Mouse (Mus musculus): ENCODE data around the gene Ankrd53. TPM values are rescaled to one million over a fixed set of nuclear protein-coding genes. Genes with fewer than 3 reads are reported as not detected.
A peak's percentile ranks its signal among the peaks of the same experiment; 100 is the strongest.

Gene Ankrd53
- total and polyA plus RNA-seq, 2 experiments from 2014 or later, result 0.12 TPM; not detected in 1

DNA sequence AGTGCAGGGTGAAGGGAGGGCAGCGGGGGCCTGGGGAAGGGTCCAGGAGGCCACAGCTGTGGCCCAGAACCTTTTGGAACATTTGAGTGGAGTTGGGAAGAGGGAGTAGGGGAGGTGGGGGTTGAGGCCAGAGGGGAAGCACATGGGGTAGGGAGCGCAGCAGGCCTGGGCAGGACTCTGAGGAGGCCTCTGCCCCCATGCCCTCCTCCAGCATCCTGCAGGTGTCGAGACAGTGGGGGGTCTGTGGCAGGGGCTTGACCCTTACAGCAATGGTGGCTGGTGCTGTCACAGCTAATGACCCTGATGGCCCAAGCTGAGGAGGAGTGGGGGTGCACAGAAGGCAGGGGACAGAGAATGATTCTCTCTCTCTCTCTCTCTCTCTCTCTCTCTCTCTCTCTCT is 13.2 kb upstream of the Ankrd53 start:
- H3K36me3 ChIP-seq (ENCODE audit: insufficient read depth, low read length), result no peaks in the 10 kb centered on the region
- peaks cover 10% of the 10 kb centered on the region for H3K27me3 ChIP-seq (ENCODE audit: insufficient read depth, low read length)
- no peaks in the 10 kb centered on the region for H3K9me3 ChIP-seq (ENCODE audit: low read length)
- WGBS, result 77% methylated on average over 2 of the region's 3 CpGs
- no peak for TF ChIP-seq CTCF (IDR thresholded peaks at IDR 0.05)
- H3K4me3 ChIP-seq (ENCODE audit: low read depth, low read length), result no peak overlapping the region
- no peaks in the 10 kb centered on the region for H3K4me1 ChIP-seq (ENCODE audit: insufficient read depth, low read length)
- no peak overlapping the region for H3K9ac ChIP-seq (replicated peaks; ENCODE audit: low read length, poor library complexity, severe bottlenecking)
- no peak for ATAC-seq (ENCODE audit: low FRiP score)
- no peak for DNase-seq (ENCODE audit: low spot score)
- H3K4me2 ChIP-seq (ENCODE audit: low read depth, low read length, poor library complexity, severe bottlenecking), result no peak overlapping the region
- H3K27ac ChIP-seq (ENCODE audit: low read depth, low read length), result no peak overlapping the region

DNA sequence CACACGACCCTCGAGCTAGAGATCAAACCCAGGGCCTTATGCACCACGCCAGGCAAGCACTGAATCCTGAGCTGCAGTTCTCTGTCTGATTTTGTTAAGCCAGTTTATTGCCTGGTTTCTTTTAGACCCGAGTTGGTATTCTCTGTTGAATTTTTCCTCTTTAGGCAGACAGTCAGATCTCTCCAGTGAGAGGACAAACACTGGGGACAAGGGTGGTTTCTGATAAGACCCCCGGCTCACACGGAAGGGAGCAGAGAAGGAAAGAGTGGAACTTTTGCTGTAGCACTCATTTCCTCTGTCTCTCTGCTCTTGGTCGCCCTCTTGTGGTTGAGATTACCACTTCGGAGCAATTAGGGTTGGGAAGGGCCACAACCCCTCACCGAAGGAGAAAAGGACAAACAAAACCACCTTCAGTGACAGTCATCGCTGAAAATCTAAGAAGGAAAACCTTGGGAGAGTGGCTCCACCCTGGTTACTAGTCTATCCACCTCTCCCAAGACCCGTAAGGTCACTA is 12.2 kb upstream of the Ankrd53 start:
- Histone ChIP-seq H3K9ac (replicated peaks; ENCODE audit: low read length, poor library complexity, severe bottlenecking) (no peak overlapping the region), H3K4me3 (ENCODE audit: low read depth, low read length) (no peak overlapping the region), H3K4me1 (ENCODE audit: insufficient read depth, low read length) (no peaks in the 10 kb centered on the region), H3K9me3 (ENCODE audit: low read length) (no peaks in the 10 kb centered on the region), H3K36me3 (ENCODE audit: insufficient read depth, low read length) (no peaks in the 10 kb centered on the region), H3K27ac (ENCODE audit: low read depth, low read length) (no peak overlapping the region), H3K4me2 (ENCODE audit: low read depth, low read length, poor library complexity, severe bottlenecking) (no peak overlapping the region), H3K27me3 (ENCODE audit: insufficient read depth, low read length) (peaks cover 10% of the 10 kb centered on the region)
- ATAC-seq (ENCODE audit: low FRiP score) (no peak), DNase-seq (ENCODE audit: low spot score) (peak; percentile 35)
- 9% methylated on average over 11 of the region's 11 CpGs for WGBS
- TF ChIP-seq CTCF (IDR thresholded peaks at IDR 0.05), result peak; percentile 86

DNA sequence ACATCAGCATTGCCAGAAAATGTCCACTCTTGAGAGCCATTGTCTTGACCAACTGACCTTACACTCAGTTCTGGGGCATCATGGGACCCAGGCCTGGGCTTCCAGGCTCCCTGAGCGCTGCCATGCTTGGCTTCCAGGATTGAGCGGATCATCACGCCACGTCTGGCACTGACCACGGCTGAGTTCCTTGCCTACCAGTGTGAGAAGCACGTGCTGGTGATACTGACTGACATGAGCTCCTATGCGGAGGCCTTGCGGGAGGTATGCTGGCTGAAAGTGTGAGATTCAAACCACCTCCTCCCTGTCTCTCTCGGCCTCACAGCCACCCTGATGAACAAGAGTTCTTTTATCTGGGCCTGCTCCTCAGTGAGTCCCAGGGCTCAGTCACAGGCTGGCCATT is 6.4 kb upstream of the Ankrd53 start:
- WGBS, result 78% methylated on average over 9 of the region's 9 CpGs
- Histone ChIP-seq H3K4me3 (ENCODE audit: low read depth, low read length) (no peak overlapping the region), H3K4me2 (ENCODE audit: low read depth, low read length, poor library complexity, severe bottlenecking) (no peak overlapping the region), H3K27ac (ENCODE audit: low read depth, low read length) (no peak overlapping the region), H3K9me3 (ENCODE audit: low read length) (no peaks in the 10 kb centered on the region), H3K4me1 (ENCODE audit: insufficient read depth, low read length) (no peaks in the 10 kb centered on the region; the same call in 1 of the 2 replicates), H3K9ac (replicated peaks; ENCODE audit: low read length, poor library complexity, severe bottlenecking) (no peak overlapping the region), H3K27me3 (ENCODE audit: insufficient read depth, low read length) (peaks cover 41% of the 10 kb centered on the region), H3K36me3 (ENCODE audit: insufficient read depth, low read length) (no peaks in the 10 kb centered on the region)
- ATAC-seq (ENCODE audit: low FRiP score), result no peak
- DNase-seq (ENCODE audit: low spot score), result no peak
- TF ChIP-seq CTCF (IDR thresholded peaks at IDR 0.05), result no peak

DNA sequence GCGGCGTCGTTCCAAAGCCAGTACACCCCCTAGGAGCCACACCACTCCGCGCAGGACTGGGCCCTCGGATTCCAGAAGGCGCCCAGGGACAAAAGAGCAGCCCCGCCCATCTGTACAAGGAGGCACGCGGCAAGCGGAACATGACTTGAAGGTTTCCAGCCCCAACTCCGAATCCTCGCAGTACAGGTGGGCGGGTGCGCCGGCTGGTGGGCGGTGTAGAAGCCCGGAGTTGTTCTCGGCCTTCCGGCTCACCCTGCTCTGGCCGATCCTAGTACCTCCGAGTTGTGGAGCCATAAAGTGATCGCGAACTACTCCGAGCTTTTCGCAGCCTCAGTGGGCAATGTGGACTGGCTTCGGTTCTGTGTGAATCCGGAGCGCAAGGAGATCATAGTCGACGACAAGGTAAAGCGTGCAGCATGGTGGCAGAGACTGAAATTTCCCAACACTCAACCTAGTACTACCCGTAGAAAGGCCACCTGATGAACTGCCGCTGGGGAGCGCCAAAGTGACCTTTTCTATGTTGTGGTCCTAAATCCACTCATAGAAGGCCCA is 512 bp downstream of the Ankrd53 start:
- H3K9me3 ChIP-seq (ENCODE audit: low read length), result no peaks in the 10 kb centered on the region
- ATAC-seq (ENCODE audit: low FRiP score) (peak; percentile 28; the same call in 1 of the 2 replicates), DNase-seq (ENCODE audit: low spot score) (no peak)
- 10% methylated on average over 35 of the region's 35 CpGs for WGBS
- peak; percentile 14 for TF ChIP-seq CTCF (IDR thresholded peaks at IDR 0.05)
- no peaks in the 10 kb centered on the region; the same call in 1 of the 2 replicates for H3K4me1 ChIP-seq (ENCODE audit: insufficient read depth, low read length)
- H3K4me3 ChIP-seq (ENCODE audit: low read depth, low read length), result peak overlapping the region; percentile 10; the same call in 1 of the 2 replicates
- peaks cover 3% of the 10 kb centered on the region; the same call in 1 of the 2 replicates for H3K36me3 ChIP-seq (ENCODE audit: insufficient read depth, low read length)
- no peak overlapping the region for H3K27ac ChIP-seq (ENCODE audit: low read depth, low read length)
- no peak overlapping the region for H3K9ac ChIP-seq (replicated peaks; ENCODE audit: low read length, poor library complexity, severe bottlenecking)
- peaks cover 57% of the 10 kb centered on the region for H3K27me3 ChIP-seq (ENCODE audit: insufficient read depth, low read length)
- H3K4me2 ChIP-seq (ENCODE audit: low read depth, low read length, poor library complexity, severe bottlenecking), result peak overlapping the region; percentile 36; the same call in 1 of the 2 replicates

DNA sequence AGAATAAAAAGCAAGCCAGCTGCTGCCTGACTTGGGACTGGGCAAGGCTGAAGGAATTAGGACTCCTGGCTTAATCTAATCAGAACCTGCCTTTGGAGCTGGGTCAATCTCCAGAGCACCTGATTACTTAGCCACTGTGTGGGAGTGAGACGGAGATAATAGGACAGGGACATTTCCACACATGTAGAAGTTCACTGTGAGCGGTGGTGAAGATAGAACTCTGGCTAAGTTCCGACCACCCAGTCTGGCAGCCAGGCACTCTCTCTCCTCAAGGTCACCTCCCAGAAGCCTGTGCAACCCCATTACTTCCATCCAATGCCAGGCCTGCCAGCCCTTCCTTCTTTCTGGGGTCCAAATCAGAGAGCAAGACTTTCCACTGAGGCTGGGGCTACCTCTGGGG is 4.5 kb downstream of the Ankrd53 start:
- Histone ChIP-seq H3K27ac (ENCODE audit: low read depth, low read length) (no peak overlapping the region), H3K4me1 (ENCODE audit: insufficient read depth, low read length) (no peaks in the 10 kb centered on the region), H3K4me2 (ENCODE audit: low read depth, low read length, poor library complexity, severe bottlenecking) (no peak overlapping the region), H3K4me3 (ENCODE audit: low read depth, low read length) (no peak overlapping the region), H3K36me3 (ENCODE audit: insufficient read depth, low read length) (peaks cover 32% of the 10 kb centered on the region), H3K27me3 (ENCODE audit: insufficient read depth, low read length) (peaks cover 29% of the 10 kb centered on the region), H3K9ac (replicated peaks; ENCODE audit: low read length, poor library complexity, severe bottlenecking) (no peak overlapping the region), H3K9me3 (ENCODE audit: low read length) (no peaks in the 10 kb centered on the region)
- no peak for TF ChIP-seq CTCF (IDR thresholded peaks at IDR 0.05)
- ATAC-seq (ENCODE audit: low FRiP score) (no peak), DNase-seq (ENCODE audit: low spot score) (no peak)
- 96% methylated on average over 3 of the region's 3 CpGs for WGBS

DNA sequence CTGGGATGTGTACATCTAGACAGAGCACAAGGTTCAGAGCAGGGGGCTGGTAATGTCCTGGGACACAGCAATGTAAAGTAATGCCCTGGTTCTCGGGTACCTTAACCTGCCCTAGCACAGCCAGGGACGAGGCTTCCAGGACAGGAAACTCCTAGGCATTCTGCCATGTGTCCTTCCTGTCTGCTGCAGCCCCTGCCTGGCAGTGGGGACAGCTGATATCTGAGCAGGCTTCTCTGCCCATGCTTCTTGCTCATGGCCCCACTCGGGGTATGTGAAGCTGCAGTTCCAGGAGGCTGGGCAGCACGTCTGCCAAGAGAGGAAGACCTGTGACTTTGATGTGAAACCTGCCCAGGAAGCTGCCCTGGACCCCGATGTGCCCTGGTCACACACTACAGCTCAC is 6.0 kb downstream of the Ankrd53 start:
- H3K9ac ChIP-seq (replicated peaks; ENCODE audit: low read length, poor library complexity, severe bottlenecking), result no peak overlapping the region
- no peaks in the 10 kb centered on the region for H3K9me3 ChIP-seq (ENCODE audit: low read length)
- no peak overlapping the region for H3K27ac ChIP-seq (ENCODE audit: low read depth, low read length)
- H3K36me3 ChIP-seq (ENCODE audit: insufficient read depth, low read length), result peaks cover 39% of the 10 kb centered on the region
- H3K4me2 ChIP-seq (ENCODE audit: low read depth, low read length, poor library complexity, severe bottlenecking), result no peak overlapping the region
- no peak for TF ChIP-seq CTCF (IDR thresholded peaks at IDR 0.05)
- peaks cover 14% of the 10 kb centered on the region; the same call in 1 of the 2 replicates for H3K27me3 ChIP-seq (ENCODE audit: insufficient read depth, low read length)
- H3K4me3 ChIP-seq (ENCODE audit: low read depth, low read length), result no peak overlapping the region
- ATAC-seq (ENCODE audit: low FRiP score), result no peak
- no peaks in the 10 kb centered on the region for H3K4me1 ChIP-seq (ENCODE audit: insufficient read depth, low read length)
- WGBS, result 81% methylated on average over 5 of the region's 5 CpGs
- DNase-seq (ENCODE audit: low spot score), result no peak

All from midbrain, postnatal 0 days (tissue).